Comparison of ENCODE assay signal across 12 mouse cellular contexts in the genomic region with DNA sequence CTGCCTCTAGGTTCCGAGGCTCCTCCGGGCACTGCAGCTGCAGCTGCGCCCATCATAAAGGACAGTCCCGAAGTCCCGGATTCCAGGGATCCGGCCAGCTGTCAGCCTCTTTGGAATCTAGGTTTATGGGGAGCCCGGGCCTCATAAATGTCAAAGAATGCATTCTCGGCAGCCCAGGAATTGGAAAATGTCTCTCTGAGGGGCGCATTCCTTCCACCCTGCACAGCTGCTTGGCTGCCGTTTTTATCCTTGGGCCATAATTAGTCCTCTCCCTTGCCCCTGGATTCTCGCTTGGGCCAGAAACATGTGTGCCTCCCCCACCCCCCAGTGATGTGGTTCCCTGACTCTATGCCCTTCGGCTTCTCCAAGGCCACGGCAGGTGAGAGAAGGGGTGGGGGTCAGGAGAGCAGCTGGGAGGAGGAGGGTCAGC.
DNase-seq lines count a peak whose midpoint lies in the region; ATAC-seq lines count a peak whose summit lies in the region.
"Had no signal": no experiment of that assay in that cellular context is flagged by ENCODE, and none has a peak within 500 bp of the region (broad histone marks: within the 10 kb centered on the region; RNA-seq: fewer than 3 reads in every experiment).

No protein-coding gene starts in this region.

- ATAC-seq in heart, embryonic 14.5 days (ENCODE audit: insufficient number of reproducible peaks, insufficient read depth, low FRiP score, low read depth), result no peak
- no peak for ATAC-seq in neural tube, embryonic 15.5 days (ENCODE audit: low FRiP score)

- no peak overlapping the region for H3K9ac ChIP-seq in heart, embryonic 14.5 days (ENCODE audit: low read length)
- H3K9ac ChIP-seq in neural tube, embryonic 15.5 days (replicated peaks), result no peak overlapping the region
- H3K9ac ChIP-seq: hindbrain, embryonic 15.5 days had no signal

- peaks cover 10% of the 10 kb centered on the region; the same call in 1 of the 2 replicates for H3K27me3 ChIP-seq in heart, embryonic 14.5 days (ENCODE audit: control insufficient read depth, insufficient read depth, low read length)
- peaks cover 10% of the 10 kb centered on the region for H3K27me3 ChIP-seq in neural tube, embryonic 15.5 days (replicated peaks)
- H3K27me3 ChIP-seq: hindbrain, embryonic 15.5 days had no signal

- WGBS in heart, embryonic 14.5 days, result 34% methylated on average over 13 of the region's 13 CpGs
- 10% methylated on average over 13 of the region's 13 CpGs for WGBS in neural tube, embryonic 15.5 days

- H3K4me2 ChIP-seq in heart, embryonic 14.5 days (ENCODE audit: low read length), result peak overlapping the region; percentile 36
- H3K4me2 ChIP-seq in neural tube, embryonic 15.5 days, result peak overlapping the region; percentile 6; the same call in 1 of the 2 replicates
- H3K4me2 ChIP-seq: hindbrain, embryonic 15.5 days had no signal

- H3K27ac ChIP-seq in heart, embryonic 14.5 days (replicated peaks in 1 of 2; ENCODE audit: control insufficient read depth in 1 of 2, insufficient read depth in 1 of 2, low read depth in 2 of 2, low read length in 2 of 2), result no peak overlapping the region
- no peak overlapping the region for H3K27ac ChIP-seq in neural tube, embryonic 15.5 days (replicated peaks)
- H3K27ac ChIP-seq: hindbrain, embryonic 15.5 days had no signal

- H3K4me1 ChIP-seq in heart, embryonic 14.5 days (ENCODE audit: control insufficient read depth in 2 of 2, insufficient read depth in 2 of 2, low read length in 2 of 2), result peaks cover 7 to 8% of the 10 kb centered on the region in 2 experiments; a peak in 1 of 4 replicates
- peaks cover 53% of the 10 kb centered on the region for H3K4me1 ChIP-seq in neural tube, embryonic 15.5 days

- no peak for DNase-seq in heart, adult 9 months (ENCODE audit: low spot score in 2 of 2)
- DNase-seq in retina, postnatal 1 day, result peak; percentile 48
- DNase-seq in retina, embryonic 14.5 days (ENCODE audit: low spot score), result no peak
- peak; percentile 66 for DNase-seq in kidney, postnatal 14 days
- no peak for DNase-seq in layer of hippocampus, adult 18-20 months (ENCODE audit: low spot score in 2 of 2)
- DNase-seq in layer of hippocampus, postnatal 36 days, result no peak
- DNase-seq: cerebellum, postnatal 36 days; lung, postnatal 14 days; thymus, postnatal 36 days had no signal

- no peaks in the 10 kb centered on the region for H3K9me3 ChIP-seq in heart, embryonic 14.5 days (ENCODE audit: control insufficient read depth, low read length)
- H3K9me3 ChIP-seq in neural tube, embryonic 15.5 days (replicated peaks), result no peaks in the 10 kb centered on the region
- H3K9me3 ChIP-seq: hindbrain, embryonic 15.5 days had no signal

- H3K36me3 ChIP-seq in heart, embryonic 14.5 days (ENCODE audit: control insufficient read depth, insufficient read depth, low read length), result no peaks in the 10 kb centered on the region
- H3K36me3 ChIP-seq in neural tube, embryonic 15.5 days, result no peaks in the 10 kb centered on the region
- H3K36me3 ChIP-seq: hindbrain, embryonic 15.5 days had no signal

- no peak overlapping the region for H3K4me3 ChIP-seq in heart, embryonic 14.5 days (ENCODE audit: control insufficient read depth in 1 of 2, insufficient read depth in 1 of 2, low read depth in 1 of 2, low read length in 2 of 2)
- no peak overlapping the region for H3K4me3 ChIP-seq in neural tube, embryonic 15.5 days (replicated peaks)
- H3K4me3 ChIP-seq: hindbrain, embryonic 15.5 days had no signal

Comparison
In these comparisons a context has a peak if more than half of its experiments do, and no peak if none do; other contexts are left out.
1. DNase-seq: peak in retina, postnatal 1 day (single experiment) and kidney, postnatal 14 days (single experiment); none in heart, adult 9 months (0 of 2), retina, embryonic 14.5 days (single experiment), layer of hippocampus, adult 18-20 months (0 of 2) and layer of hippocampus, postnatal 36 days (0 of 2).